Mouse (Mus musculus): ENCODE data around the gene Elovl1. TPM values are rescaled to one million over a fixed set of nuclear protein-coding genes. Genes with fewer than 3 reads are reported as not detected.

The Elovl1 gene
- polyA plus RNA-seq, 1 experiment from 2014 or later, result 46.8 TPM

- Histone ChIP-seq H3K27me3 (ENCODE audit: control insufficient read depth, insufficient read depth, low read length) (no peaks in the 10 kb centered on the region), H3K9me3 (ENCODE audit: control insufficient read depth, low read length) (no peaks in the 10 kb centered on the region), H3K4me2 (replicated peaks; ENCODE audit: low read depth, low read length) (no peak overlapping the region), H3K4me3 (ENCODE audit: low read depth, low read length) (no peak overlapping the region), H3K27ac (ENCODE audit: low read depth, low read length) (no peak overlapping the region), H3K36me3 (ENCODE audit: control insufficient read depth, insufficient read depth, low read length) (0 out of 2 replicates have a peak, but pooled peaks cover 6% of the 10 kb centered on the region), H3K4me1 (replicated peaks; ENCODE audit: control insufficient read depth, insufficient read depth, low read length) (no peaks in the 10 kb centered on the region), H3K9ac (ENCODE audit: low read depth, low read length) (no peak overlapping the region)
- DNase-seq (ENCODE audit: low spot score), result no peak
- 89% methylated on average over 5 of the region's 5 CpGs for WGBS
- ATAC-seq (ENCODE audit: low FRiP score), result no peak
These were observed 26.0 kb upstream of the Elovl1 start for GRCm38 (mm10) chr4:118401918-118402317.

DNA sequence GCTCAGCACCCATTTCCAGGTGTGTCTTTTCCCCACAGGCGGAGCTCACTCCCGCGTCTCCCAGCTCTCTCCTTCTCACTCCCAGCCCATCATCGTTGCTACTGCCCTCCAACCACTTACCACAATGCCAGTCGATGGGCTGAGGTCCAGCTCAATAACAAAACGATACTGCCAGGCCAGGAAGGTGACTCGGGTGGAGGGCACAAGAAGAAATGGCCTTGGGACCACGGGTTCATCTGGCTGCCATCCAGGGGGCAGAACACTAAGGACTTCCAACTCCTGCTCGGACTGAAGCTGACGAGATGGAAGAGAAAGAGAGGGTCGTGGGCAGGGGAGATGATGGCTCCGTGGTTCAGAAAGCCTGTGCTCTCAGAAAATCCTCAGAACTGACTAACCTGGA lies 25.2 kb upstream of the Elovl1 start:
- no peaks in the 10 kb centered on the region for H3K27me3 ChIP-seq (ENCODE audit: control insufficient read depth, insufficient read depth, low read length)
- no peaks in the 10 kb centered on the region for H3K9me3 ChIP-seq (ENCODE audit: control insufficient read depth, low read length)
- no peak for ATAC-seq (ENCODE audit: low FRiP score)
- H3K4me2 ChIP-seq (replicated peaks; ENCODE audit: low read depth, low read length), result no peak overlapping the region
- H3K4me3 ChIP-seq (ENCODE audit: low read depth, low read length), result no peak overlapping the region
- WGBS, result 92% methylated on average over 12 of the region's 12 CpGs
- H3K27ac ChIP-seq (ENCODE audit: low read depth, low read length), result no peak overlapping the region
- H3K36me3 ChIP-seq (ENCODE audit: control insufficient read depth, insufficient read depth, low read length), result 0 out of 2 replicates have a peak, but pooled peaks cover 6% of the 10 kb centered on the region
- H3K4me1 ChIP-seq (replicated peaks; ENCODE audit: control insufficient read depth, insufficient read depth, low read length), result no peaks in the 10 kb centered on the region
- no peak overlapping the region for H3K9ac ChIP-seq (ENCODE audit: low read depth, low read length)
- DNase-seq (ENCODE audit: low spot score), result no peak

- H3K9ac ChIP-seq (ENCODE audit: low read depth, low read length), result peak within 1 kb of the TSS; percentile 80
- DNase-seq (ENCODE audit: low spot score), result peak; percentile 93
- peak within 1 kb of the TSS; percentile 88 for H3K4me2 ChIP-seq (replicated peaks; ENCODE audit: low read depth, low read length)
- WGBS, result under 1% methylated on average over 45 of the region's 53 CpGs
- peaks cover 6% of the 10 kb centered on the region for H3K36me3 ChIP-seq (ENCODE audit: control insufficient read depth, insufficient read depth, low read length)
- ATAC-seq (ENCODE audit: low FRiP score), result peak; percentile 95
- 0 out of 2 replicates have a peak within 1 kb of the TSS, but pooled peaks have one; percentile 25 for H3K27ac ChIP-seq (ENCODE audit: low read depth, low read length)
- H3K27me3 ChIP-seq (ENCODE audit: control insufficient read depth, insufficient read depth, low read length), result no peaks in the 10 kb centered on the region
- no peaks in the 10 kb centered on the region for H3K9me3 ChIP-seq (ENCODE audit: control insufficient read depth, low read length)
- H3K4me1 ChIP-seq (replicated peaks; ENCODE audit: control insufficient read depth, insufficient read depth, low read length), result no peaks in the 10 kb centered on the region
- peak within 1 kb of the TSS; percentile 73 for H3K4me3 ChIP-seq (ENCODE audit: low read depth, low read length)
These were observed 18.6 kb upstream of the Elovl1 start, which contains the start of the genes Szt2 and Med8 for GRCm38 (mm10) chr4:118409142-118409900. TSS of gene Szt2 (minus strand) at chr4:118409273. TSS of gene Med8 (plus strand) at chr4:118409337.

DNA sequence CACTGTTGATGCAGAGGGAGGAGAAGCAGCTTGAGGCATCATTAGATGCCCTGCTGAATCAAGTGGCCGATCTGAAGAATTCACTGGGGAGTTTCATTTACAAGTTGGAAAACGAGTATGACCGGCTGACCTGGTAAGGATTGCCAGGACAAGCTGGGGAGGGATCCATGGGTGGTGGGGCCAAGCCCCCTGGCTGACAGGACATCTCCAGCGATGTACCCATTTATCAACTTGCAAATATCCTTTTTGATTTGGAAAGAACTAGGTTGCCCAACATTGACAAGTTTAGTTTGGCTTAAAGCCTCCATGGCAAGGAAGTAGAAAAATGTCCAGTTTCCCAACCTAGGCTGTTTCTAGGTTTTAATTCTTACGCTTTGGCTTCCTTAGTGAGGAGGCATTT lies 17.0 kb upstream of the Elovl1 start:
- H3K27ac ChIP-seq (ENCODE audit: low read depth, low read length), result no peak overlapping the region
- H3K4me1 ChIP-seq (replicated peaks; ENCODE audit: control insufficient read depth, insufficient read depth, low read length), result no peaks in the 10 kb centered on the region
- H3K4me3 ChIP-seq (ENCODE audit: low read depth, low read length), result no peak overlapping the region
- no peaks in the 10 kb centered on the region for H3K27me3 ChIP-seq (ENCODE audit: control insufficient read depth, insufficient read depth, low read length)
- peaks cover 13% of the 10 kb centered on the region for H3K36me3 ChIP-seq (ENCODE audit: control insufficient read depth, insufficient read depth, low read length)
- H3K4me2 ChIP-seq (replicated peaks; ENCODE audit: low read depth, low read length), result no peak overlapping the region
- H3K9ac ChIP-seq (ENCODE audit: low read depth, low read length), result no peak overlapping the region
- WGBS, result 94% methylated on average over 5 of the region's 5 CpGs
- ATAC-seq (ENCODE audit: low FRiP score), result no peak
- no peak for DNase-seq (ENCODE audit: low spot score)
- no peaks in the 10 kb centered on the region for H3K9me3 ChIP-seq (ENCODE audit: control insufficient read depth, low read length)

GRCm38 (mm10) chr4:118413553-118413952 lies 14.3 kb upstream of the Elovl1 start:
- DNase-seq (ENCODE audit: low spot score), result no peak
- H3K9ac ChIP-seq (ENCODE audit: low read depth, low read length), result no peak overlapping the region
- H3K9me3 ChIP-seq (ENCODE audit: control insufficient read depth, low read length), result no peaks in the 10 kb centered on the region
- no peak for ATAC-seq (ENCODE audit: low FRiP score)
- no peaks in the 10 kb centered on the region for H3K4me1 ChIP-seq (replicated peaks; ENCODE audit: control insufficient read depth, insufficient read depth, low read length)
- H3K27me3 ChIP-seq (ENCODE audit: control insufficient read depth, insufficient read depth, low read length), result no peaks in the 10 kb centered on the region
- 92% methylated on average over 5 of the region's 5 CpGs for WGBS
- no peak overlapping the region for H3K27ac ChIP-seq (ENCODE audit: low read depth, low read length)
- peaks cover 15% of the 10 kb centered on the region for H3K36me3 ChIP-seq (ENCODE audit: control insufficient read depth, insufficient read depth, low read length)
- H3K4me3 ChIP-seq (ENCODE audit: low read depth, low read length), result no peak overlapping the region
- no peak overlapping the region for H3K4me2 ChIP-seq (replicated peaks; ENCODE audit: low read depth, low read length)

DNA sequence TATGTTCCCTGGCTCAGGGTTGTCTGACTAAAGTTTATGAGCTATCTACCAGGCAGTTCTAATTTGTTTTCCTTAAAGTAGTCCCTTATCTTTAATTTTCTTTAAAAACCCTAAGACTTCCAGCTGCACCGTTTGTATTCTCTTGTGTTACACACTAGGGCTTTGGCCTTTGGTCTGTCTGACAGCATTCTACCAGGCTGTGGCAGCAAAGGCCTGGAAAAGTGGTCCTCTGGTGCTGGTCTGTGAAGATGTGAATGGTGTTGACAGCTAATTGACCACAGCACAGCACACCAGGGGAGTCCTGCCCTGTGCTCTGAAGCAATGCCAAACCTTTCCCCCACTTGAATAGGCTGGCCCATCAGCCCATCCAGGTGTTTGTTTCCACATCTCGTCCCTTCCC lies 12.1 kb upstream of the Elovl1 start:
- ATAC-seq (ENCODE audit: low FRiP score), result no peak
- no peak overlapping the region for H3K4me2 ChIP-seq (replicated peaks; ENCODE audit: low read depth, low read length)
- H3K27me3 ChIP-seq (ENCODE audit: control insufficient read depth, insufficient read depth, low read length), result no peaks in the 10 kb centered on the region
- no peaks in the 10 kb centered on the region for H3K4me1 ChIP-seq (replicated peaks; ENCODE audit: control insufficient read depth, insufficient read depth, low read length)
- H3K9me3 ChIP-seq (ENCODE audit: control insufficient read depth, low read length), result no peaks in the 10 kb centered on the region
- no peak for DNase-seq (ENCODE audit: low spot score)
- no peak overlapping the region for H3K4me3 ChIP-seq (ENCODE audit: low read depth, low read length)
- no peak overlapping the region for H3K27ac ChIP-seq (ENCODE audit: low read depth, low read length)
- peaks cover 15% of the 10 kb centered on the region for H3K36me3 ChIP-seq (ENCODE audit: control insufficient read depth, insufficient read depth, low read length)
- H3K9ac ChIP-seq (ENCODE audit: low read depth, low read length), result no peak overlapping the region
- WGBS, result 91% methylated on average over 2 of the region's 2 CpGs

DNA sequence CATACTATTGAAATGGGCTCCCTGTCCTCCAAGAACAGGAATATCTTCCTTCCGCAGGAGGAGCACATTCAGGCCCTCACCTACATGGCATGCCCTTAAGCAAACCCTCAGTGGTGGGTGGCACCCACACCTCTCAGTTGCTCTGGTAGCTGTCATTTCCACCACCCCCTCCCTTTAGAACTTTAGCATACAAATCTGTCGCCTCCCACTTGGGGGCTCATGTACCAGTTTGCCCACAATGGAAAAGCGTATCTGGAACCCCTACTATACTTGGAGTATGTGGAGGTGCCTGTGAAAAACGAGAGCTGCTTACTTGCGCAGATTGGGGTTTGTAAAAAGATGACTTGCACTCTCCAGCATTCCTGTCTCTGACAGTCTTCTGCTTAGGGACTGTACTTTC lies 11.6 kb upstream of the Elovl1 start:
- Histone ChIP-seq H3K36me3 (ENCODE audit: control insufficient read depth, insufficient read depth, low read length) (peaks cover 15% of the 10 kb centered on the region), H3K27ac (ENCODE audit: low read depth, low read length) (no peak overlapping the region), H3K4me2 (replicated peaks; ENCODE audit: low read depth, low read length) (no peak overlapping the region), H3K27me3 (ENCODE audit: control insufficient read depth, insufficient read depth, low read length) (no peaks in the 10 kb centered on the region), H3K9me3 (ENCODE audit: control insufficient read depth, low read length) (no peaks in the 10 kb centered on the region), H3K4me3 (ENCODE audit: low read depth, low read length) (no peak overlapping the region), H3K9ac (ENCODE audit: low read depth, low read length) (no peak overlapping the region), H3K4me1 (replicated peaks; ENCODE audit: control insufficient read depth, insufficient read depth, low read length) (no peaks in the 10 kb centered on the region)
- 93% methylated on average over 5 of the region's 5 CpGs for WGBS
- no peak for ATAC-seq (ENCODE audit: low FRiP score)
- DNase-seq (ENCODE audit: low spot score), result no peak

GRCm38 (mm10) chr4:118417112-118417797 lies 10.6 kb upstream of the Elovl1 start:
- Histone ChIP-seq H3K27me3 (ENCODE audit: control insufficient read depth, insufficient read depth, low read length) (no peaks in the 10 kb centered on the region), H3K36me3 (ENCODE audit: control insufficient read depth, insufficient read depth, low read length) (peaks cover 18% of the 10 kb centered on the region), H3K4me1 (replicated peaks; ENCODE audit: control insufficient read depth, insufficient read depth, low read length) (no peaks in the 10 kb centered on the region), H3K4me2 (replicated peaks; ENCODE audit: low read depth, low read length) (no peak overlapping the region), H3K9ac (ENCODE audit: low read depth, low read length) (no peak overlapping the region), H3K4me3 (ENCODE audit: low read depth, low read length) (no peak overlapping the region), H3K9me3 (ENCODE audit: control insufficient read depth, low read length) (no peaks in the 10 kb centered on the region), H3K27ac (ENCODE audit: low read depth, low read length) (no peak overlapping the region)
- DNase-seq (ENCODE audit: low spot score) (no peak), ATAC-seq (ENCODE audit: low FRiP score) (no peak)
- WGBS, result 91% methylated on average over 13 of the region's 13 CpGs

Measured in hindbrain, embryonic 11.5 days (tissue).